Mouse (Mus musculus) ES-CJ7 (cell line): Measurements from ENCODE around the gene Slc22a12.

ENCODE experiments used
- DNase-seq: peaks from one replicate; pipeline ENCODE4 v3.0.0; 2011; ENCODE audit warnings: low read depth, low spot score

The Slc22a12 gene

DNA sequence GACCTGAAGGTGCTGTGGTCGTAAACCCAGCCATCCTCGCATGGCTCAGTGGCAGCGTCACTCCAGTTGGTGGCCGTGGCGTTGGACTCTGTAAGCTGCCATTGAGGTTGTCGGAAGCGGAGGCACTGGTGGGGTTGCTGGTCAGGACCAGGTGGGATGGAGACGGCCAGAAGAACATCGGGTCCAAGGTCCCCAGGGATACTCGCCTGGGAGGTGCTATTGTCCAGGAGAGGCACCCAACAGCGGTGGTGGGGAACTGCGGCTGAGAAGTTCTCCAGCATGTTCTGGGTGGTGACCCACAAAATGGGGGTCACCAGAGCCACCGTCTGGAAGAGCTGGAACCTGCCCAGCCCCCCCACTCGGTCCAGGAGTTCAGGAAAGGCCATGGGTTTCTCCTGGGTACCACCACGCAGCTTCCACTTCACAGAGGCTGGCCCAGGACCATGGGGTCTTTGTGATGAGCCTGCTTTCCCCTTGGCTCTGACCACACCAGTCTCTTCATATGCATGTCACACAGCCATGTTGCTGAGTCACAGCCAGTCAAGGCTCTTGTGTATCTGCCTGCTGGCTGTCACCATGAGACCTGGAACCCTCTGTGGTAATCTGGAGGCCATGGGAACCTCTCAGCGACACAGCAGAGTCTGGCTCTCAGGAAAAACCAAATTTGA is at the start of gene Slc22a12:
TSS of gene Slc22a12 (minus strand) at position 666 of the 668 bp plus-strand sequence.
- DNase-seq: no peak

DNA sequence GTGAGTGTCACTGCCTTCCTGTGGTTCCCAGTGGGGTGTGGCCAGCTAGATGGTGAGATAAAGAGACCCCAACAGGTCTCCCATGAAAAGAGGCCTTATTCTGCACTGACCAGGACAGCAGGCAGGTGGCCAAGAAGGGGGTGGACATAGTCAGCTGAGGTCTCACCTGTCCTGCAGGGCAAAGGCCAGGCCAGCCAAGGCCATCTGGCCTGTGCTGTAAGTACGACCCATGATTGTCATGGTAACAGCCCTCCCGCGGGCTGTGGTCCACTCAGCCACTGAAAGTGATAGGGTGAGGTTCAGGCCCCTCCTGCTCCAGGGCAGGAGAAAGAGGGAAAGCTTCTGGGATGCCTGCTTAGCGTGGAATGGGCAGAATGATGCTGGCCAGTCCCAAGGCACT is 29.2 kb upstream of the Slc22a12 start:
- no peak for DNase-seq

DNA sequence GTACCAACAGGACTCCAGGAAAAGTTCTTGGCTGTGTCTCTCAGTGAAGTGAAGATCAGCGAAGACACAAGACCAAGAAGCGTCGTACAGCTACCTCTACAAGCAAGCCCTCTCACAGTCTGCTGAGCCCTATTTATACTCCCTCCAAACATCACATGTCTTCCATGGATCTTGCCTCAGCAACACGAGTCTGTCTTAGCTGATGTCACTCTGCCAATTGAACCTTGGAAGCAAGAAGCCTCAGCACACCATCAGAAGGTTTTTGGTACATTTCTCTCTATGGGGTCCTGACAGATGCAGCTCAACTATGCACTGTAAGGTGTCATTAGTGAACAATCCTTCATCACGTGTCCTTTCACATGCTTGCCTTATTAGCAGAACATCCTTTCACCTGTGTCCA is 28.6 kb upstream of the Slc22a12 start:
- no peak for DNase-seq

DNA sequence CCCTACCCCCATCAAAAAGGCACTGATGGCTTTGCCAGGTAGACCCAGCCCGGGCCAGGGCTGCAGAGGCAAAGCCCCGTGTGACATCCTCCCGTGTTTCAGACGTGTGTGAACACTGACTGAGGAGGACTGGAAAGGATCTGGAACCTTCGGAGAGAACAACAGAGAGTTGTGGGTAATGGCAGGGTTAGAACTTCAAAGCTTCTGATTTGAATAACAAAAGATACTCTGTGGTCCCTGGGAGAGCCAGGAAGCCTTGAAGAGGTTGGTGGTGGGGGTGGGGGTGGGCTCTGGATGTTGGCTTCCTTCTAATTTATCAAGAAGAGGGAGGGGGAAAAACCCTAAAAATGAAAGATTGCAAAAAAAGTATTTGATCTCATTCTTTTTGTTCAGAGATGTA is 26.7 kb upstream of the Slc22a12 start:
- peak; percentile 74 for DNase-seq

DNA sequence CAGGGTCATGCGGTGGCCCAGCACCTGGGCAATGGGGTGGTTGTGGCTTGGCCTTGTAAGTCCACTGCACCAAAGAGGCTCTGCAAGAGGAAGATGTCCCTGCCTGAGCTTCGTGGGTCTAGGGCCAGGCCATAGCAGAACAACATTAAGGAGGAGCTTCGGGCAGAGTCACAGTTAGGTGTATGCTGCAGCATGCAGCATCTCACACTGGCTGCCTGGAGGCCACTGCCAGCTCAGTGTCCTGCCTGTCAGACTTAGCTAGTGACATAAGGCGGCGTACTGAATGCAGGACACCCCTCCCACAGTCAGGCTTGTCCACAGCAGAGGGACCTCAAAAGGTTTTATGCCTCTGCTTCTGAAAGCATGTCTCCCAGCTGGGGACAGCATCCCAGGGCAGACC is 26.2 kb upstream of the Slc22a12 start:
- no peak for DNase-seq

DNA sequence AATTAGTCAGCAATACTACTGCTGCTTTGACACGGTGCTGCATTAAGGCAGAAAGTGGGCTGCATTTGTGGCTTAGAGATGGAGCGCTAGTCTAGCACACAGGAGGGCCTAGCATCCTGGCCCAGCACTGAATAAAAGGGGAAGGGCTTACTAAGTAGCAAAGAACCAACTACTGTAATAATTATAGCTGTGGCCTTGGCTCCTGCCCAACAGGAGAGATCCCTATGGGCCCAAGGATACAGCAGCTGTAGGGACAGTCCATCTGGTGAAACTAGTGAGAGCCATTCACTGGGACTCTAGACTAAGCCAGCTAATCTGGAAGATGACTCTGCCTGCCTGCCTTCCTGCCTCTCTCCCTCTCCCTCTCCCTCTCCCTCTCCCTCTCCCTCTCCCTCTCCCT is 23.6 kb upstream of the Slc22a12 start:
- no peak for DNase-seq

DNA sequence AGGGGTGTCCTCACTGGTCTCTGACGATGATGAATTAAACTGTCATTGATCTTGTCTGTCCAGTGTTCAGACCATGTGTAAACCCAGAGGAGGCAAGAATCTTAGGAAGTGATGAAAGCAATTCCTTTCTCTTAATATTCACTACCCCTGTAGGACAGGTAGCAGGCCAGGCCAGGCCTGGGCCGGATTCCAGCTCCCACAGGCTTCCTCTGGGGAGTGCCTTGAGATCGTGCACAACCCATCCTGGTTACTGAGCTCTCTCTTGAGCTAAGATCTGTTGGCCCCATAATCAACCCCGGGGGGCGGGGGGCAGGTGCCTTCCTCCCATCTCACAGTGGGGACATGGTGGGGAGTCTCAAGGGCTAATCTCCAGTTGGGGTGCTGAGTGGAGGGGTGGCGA is 22.3 kb upstream of the Slc22a12 start:
- DNase-seq: no peak

DNA sequence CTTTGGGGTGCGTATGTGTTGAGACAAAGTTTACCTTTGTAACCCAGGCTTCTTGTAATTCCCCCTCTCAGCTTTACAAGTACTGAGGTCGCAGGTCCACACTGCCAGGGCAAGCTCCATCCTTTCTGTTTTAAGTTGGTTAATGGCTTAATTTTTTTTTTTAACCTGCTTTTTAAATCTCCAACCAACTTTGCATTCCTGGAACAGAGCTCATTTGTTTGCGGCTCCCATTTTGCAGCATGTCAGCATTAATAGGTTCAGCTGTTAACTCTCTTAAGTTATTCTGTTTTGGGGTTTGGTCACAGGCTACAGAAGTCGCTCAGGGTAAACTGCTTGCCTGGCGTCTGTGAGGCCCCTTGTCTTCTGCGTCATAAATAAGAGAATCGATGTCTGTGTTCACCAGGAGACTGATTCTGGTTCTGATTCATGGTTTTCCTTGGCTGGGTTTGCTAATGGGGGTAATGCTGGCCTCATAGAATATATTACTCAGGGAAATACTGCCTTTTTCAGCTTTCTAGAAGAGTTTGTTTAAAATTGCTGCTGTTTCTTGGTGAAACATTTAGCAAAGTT is 17.5 kb upstream of the Slc22a12 start:
- DNase-seq: no peak

DNA sequence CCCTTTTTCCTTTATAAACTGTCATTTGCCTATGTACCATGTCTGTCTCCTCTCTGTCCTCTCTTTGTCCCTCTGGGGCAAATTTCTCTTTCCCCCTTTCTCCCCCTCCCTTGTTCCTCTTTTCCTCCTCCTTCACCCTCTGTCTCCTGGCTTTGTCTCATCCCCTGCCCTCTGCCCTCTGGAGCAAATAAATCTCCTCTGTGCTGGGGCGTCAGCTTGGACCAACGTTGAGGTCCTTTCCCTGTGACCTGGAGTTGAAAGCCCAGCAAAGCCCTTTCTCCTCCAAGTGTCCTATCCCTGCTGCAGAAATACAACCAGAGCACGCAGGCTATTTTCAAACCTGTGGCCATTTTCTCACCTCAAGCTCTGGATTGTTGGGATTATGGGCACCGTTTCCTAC is 16.7 kb upstream of the Slc22a12 start:
- DNase-seq: no peak

DNA sequence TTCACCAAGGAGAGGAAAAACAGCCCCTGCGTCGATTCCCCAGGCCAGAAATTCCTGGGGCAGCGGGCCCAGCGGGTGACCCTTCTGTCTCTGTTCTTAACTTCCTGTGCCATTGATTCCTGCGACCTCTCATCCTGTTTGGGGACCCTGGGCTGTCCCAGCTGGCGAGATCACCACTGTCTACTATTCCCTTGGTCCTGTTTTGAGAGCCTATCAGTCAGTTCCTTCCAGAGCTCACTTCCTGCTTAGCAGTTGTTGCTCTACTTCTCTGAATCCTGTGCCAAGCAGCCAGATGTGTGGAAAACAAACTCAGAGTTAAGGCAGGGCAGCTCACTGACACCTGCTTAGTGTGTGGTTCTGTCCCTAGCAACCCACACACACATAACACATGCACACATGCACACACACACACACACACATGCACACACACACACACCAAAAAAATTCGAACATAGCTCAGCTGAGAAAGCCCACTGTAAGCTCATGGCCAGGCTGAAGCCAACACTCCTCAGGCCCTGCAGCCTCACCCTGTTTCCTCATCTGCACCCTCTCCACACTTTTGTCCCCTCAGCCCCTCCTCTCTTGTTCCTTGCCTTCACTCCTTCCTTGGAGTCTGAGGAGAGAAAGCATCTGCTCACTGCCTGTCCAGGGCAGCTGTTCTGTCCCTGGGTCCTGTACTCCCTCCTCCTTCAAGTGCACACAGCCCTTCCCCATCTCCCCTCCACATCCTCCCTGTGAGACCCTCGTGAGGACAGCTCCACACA is 11.2 kb upstream of the Slc22a12 start:
- DNase-seq: no peak

DNA sequence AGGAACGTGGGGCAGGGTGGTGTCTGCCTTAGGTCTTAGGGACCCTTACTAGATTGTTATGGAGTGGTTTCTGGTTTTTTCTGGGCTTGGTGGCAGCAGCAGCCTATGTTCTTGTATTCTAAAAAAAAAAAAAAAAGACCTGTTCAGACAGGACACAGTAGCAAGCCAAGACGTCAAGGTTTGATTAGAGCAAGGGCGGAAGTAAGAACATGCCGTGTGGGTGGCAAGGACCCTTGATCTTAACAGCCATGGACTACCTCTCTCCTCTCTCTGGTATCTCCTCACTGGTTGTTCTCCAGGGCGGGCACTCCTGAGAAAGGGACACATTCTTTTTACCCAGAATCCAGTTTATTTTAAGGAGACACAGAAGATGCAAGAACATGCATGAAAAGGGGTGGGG is 10.3 kb upstream of the Slc22a12 start:
- DNase-seq: no peak

DNA sequence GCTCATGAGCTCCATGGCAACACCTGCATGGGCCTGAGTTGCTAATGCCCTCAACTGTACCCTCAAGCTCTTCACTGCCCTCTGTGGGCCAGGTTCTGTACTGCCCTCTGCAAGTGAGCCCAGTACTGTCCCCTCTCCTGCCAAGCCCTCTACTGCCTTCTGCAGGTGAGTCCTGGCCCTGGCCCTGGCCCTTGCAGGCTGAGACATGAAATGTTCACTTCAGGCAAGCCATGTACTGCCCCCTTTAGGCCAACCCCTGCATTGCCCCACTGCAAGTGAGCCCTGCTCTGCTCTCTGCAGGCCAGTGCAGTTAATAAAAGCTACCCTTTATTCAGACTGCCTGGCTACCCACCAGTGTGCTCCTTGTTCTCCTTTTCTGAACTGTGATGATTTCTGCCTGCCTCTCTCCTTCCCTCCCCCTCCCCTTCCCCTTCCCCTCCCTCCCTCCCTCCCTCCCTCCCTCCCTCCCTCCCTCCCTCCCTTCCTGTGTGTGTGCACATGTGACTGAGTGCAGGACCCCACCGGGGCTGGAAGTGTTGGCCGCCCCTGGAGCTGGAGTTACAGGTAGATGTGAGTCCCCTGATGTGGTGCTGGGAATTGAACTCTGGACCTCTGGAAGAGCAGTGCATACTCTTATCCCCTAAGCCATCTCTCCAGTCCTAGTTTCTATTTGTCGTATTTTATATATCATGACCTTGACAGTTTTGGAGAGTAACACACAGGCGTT is 9.6 kb upstream of the Slc22a12 start:
- DNase-seq: peak; percentile 84

DNA sequence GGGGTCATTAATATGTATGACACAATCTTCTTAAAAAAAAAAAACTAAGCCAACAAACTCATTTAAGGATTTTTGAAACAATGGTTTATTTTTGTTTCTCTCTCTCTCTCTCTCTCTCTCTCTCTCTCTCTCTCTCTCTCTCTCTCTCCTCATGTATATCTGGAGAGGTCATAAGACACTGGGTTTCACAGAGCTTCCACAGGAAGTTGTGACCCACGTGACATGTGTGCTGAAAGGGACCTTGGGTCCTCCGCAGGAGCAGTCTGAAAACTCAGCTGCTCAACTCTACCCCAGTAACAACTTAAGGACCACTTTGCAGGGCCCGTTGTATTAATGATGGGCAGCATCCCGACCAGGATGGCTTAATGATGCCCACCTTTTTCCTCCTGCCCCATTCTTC is 8.4 kb upstream of the Slc22a12 start:
- no peak for DNase-seq

DNA sequence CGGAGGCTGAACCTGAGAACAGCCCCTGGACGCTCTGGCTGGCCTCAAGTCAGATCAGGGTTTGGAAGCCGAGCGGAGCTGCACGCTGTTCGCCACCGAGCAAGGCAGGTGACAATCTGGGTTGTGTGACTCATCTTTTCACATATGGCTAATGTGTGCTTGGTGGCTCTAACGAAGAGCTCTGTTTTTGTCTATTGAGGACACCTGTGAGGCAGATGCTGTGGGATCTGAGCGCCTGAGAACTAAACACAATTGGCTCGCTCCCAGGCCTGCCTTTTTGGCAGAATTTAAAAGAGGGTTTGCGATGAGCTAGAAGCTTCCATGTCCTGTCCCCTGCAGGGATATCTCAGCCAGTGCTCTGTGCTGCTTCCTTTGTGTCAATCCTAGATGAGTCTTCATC is 6.7 kb upstream of the Slc22a12 start:
- no peak for DNase-seq

DNA sequence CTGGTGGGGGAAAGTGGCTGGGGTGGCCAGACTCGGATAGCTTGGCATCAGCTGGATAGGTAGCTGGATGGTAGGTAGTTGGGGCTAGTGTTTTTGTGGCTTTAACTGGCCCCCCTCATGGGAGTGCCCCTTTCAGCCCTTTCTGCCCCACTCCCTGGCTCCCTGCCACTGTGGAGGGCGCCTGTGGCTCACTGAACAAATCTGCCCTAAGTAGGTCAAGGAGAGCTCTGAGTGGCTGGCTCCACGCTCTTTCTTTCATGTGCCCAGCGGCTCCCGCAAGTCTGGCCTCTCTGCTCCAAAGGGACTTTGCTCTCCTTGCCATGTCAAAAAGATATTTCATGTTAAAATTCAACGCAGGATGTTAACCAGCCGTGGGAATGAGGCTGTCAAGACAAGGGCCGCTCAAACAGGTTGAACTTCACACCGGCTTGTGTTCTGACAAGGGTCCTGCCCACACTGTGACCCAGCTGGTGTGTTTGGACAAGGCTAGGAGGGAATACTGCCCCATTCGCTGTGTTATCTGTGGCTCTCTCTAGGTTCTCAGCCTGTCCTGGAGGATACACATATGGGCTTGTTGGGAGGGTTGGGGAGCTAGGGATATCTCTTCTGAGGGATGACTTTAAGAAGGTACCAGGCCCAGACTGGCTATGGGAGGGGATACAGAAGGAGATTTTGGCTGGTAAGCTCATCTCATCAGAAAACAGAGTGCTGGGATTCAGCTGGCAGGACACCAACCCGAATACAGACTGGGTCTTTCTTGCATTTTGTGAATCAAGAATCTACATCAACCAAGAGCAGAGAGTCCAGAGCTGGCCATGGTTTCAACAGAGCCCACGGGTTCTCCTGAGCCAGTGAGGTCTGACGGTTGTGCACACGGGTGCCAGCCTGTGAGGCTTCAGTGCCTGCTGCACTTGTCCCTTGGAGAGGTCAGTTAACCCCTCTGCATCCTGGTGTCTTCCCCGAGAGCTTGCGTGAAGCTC is 5.9 kb upstream of the Slc22a12 start:
- DNase-seq: no peak

DNA sequence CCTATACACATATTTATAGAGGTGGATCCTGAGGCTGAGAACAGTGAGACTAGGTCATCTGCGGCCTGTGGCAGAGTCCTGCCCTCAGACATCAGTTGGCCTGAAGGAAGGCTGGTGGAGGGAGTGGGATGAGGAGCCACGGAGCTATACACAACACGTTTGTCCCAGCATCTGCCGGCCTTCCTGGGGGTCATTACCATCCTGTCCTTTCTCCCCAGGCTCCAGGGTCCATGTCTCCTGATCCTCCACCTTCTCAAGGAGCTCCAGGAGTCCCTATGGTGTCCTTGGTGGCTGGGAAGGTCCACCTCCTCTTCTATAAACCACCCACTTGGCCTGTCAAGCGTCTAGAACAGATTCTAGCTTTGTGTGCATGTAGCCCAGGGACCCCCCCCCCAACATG is 5.0 kb upstream of the Slc22a12 start:
- DNase-seq: no peak

DNA sequence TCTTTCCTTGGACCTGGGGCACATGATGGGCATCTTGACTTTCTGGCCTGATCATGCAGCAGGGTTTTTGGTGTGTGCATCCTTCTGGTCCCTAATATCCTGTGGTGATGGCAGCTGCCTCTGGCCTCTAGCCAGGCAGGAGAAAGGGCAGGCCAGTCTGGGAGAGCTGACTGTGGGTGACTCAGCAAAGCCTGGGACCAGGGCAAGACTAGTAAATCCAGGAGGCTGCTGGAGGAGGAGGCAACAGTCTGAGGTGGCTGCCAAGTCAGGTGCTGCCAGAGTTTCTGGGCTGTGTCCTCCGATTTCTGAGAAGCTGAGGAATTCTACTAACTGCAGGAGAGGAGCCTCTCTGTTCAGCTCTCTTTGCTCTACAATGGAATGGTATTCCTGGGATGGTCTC is 3.3 kb upstream of the Slc22a12 start:
- DNase-seq: no peak

DNA sequence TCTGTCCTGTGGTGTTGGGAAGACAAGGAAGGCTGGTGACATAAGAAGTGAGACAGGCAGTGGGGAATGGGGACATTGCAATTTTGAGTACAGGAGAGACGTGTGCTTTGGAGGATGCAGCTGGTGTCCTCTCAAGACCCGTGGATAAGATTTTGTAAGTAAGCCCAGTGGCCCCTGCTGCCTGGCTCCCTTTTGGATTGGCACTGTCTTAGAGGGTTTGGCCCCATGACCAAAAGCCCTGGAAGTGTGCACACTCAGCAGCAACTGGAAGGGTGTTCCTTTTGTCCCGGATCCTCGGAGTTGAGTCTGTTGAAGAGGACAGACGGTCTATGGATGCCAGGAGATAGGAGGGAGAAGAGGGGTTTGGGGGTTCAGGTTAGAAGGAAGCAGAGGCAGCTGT is 2.6 kb upstream of the Slc22a12 start:
- no peak for DNase-seq

DNA sequence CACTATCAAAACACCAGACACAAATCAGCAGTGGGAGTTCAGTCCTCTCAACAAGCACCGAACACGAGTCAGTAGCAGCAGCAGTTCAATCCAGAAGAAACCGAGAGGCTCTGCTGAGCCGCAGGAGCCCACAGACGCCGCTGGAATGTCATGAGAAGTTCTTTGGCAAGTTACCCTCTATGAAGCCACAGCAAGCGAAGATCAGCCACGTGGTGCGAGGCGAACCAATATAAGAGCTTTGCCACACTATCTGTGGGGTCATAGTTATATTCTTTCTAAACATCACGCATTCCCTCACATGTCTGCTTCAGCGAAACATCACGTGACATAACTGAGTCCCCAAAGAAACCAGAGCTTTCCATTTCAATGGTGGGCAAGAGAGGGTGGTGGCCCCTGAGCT is 1.9 kb upstream of the Slc22a12 start:
- DNase-seq: no peak

DNA sequence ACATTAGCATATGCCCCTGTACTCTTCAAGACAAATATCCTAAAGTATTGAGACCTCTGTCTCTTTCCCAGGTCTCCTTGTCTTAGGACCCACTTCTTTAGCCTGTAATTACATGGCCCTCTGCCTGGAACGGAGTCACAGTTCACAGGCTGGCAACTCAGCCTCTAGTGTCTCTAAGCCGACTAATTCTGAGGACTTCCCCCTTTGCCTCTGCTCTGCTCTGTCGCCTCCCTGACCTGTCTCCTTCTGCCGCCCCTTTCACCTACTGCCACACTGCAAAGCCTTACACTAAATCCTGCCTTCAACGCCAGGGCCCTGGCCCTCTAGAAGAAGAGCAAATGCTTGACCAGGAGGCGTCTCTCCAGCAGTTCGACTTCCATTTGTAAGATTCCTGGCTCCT is 686 bp upstream of the Slc22a12 start:
- DNase-seq: no peak

DNA sequence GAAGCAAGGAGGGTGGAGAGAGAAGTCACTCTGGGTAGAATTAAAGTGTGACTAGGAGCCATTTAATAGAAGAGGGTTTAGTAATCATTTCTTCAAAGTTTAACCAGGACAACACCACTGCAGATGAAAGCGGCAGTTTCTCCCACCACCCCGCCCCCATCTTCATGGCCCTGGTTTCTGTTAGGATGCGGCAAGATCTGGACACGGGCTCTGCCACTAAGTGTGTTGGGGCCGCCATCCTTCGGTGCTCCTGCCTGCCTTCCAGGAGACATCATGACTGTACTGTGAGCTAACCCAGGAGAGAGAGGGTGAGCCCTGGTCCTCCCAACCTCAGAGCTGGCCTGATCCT is 177 bp upstream of the Slc22a12 start:
- DNase-seq: no peak
